Mouse (Mus musculus): Measurements from ENCODE around the gene Tnfaip6. TPM values are rescaled to one million over a fixed set of nuclear protein-coding genes. Genes with fewer than 3 reads are reported as not detected.
A peak's percentile ranks its signal among the peaks of the same experiment; 100 is the strongest.

The Tnfaip6 gene
- polyA plus RNA-seq, 1 experiment from 2014 or later: 2.4 TPM

DNA sequence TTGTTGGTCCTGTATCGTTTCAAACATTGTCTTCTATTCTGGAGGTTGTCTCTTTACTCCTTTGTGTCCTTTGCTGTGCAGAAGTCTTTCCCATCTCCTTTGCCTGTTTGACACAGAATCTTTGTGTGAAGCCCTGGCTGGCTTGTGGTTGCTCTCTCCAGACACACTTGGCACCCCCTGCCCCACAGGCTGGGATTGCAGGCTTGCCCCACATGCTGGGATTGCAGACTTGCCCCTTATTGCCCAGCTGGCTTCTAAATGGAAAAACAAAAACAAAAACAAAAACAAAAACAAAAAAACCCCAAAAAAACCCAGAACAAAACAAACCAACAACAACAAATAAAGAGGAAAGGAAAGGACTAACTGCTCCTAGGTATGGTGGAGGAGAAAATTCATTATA, 30.8 kb downstream of the Tnfaip6 start:
- Histone ChIP-seq H3K4me2 (replicated peaks; ENCODE audit: low read depth) (no peak overlapping the region), H3K36me3 (ENCODE audit: control insufficient read depth, insufficient read depth) (no peaks in the 10 kb centered on the region), H3K9ac (ENCODE audit: low read depth, low read length) (no peak overlapping the region), H3K4me1 (replicated peaks; ENCODE audit: control insufficient read depth, insufficient read depth, low read length) (no peaks in the 10 kb centered on the region), H3K9me3 (ENCODE audit: control insufficient read depth) (no peaks in the 10 kb centered on the region), H3K4me3 (ENCODE audit: low read depth, low read length) (no peak overlapping the region), H3K27me3 (replicated peaks; ENCODE audit: control insufficient read depth, insufficient read depth, low read length) (no peaks in the 10 kb centered on the region), H3K27ac (ENCODE audit: low read depth, low read length) (no peak overlapping the region)
- WGBS: 67% methylated on average over 1 of the region's 1 CpGs
- TF ChIP-seq CTCF (IDR thresholded peaks at IDR 0.05; ENCODE audit: low read depth): no peak
- ATAC-seq: no peak

DNA sequence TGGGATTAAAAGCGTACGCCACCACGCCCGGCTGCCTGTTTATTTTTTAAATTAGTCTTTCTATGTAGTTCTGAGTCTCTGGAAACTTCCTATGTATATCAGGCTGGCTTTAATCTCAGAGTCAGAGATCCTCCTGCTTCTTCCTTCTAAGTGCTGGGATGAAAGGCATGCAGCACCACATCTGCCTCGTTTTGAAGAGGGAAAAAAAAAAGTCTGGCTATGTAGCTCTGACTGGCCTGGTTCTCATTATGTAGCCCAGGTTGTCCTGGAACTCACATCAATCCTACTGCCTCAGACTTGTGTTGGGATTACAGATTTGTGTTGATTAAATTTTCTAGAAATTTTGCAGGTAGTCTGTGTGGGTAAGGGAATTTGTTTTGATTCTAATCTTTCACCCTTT, 33.0 kb downstream of the Tnfaip6 start:
- Histone ChIP-seq H3K36me3 (ENCODE audit: control insufficient read depth, insufficient read depth) (peaks cover 3% of the 10 kb centered on the region; the same call in 1 of the 2 replicates), H3K9ac (ENCODE audit: low read depth, low read length) (no peak overlapping the region), H3K27ac (ENCODE audit: low read depth, low read length) (no peak overlapping the region), H3K9me3 (ENCODE audit: control insufficient read depth) (no peaks in the 10 kb centered on the region), H3K4me2 (replicated peaks; ENCODE audit: low read depth) (no peak overlapping the region), H3K4me1 (replicated peaks; ENCODE audit: control insufficient read depth, insufficient read depth, low read length) (no peaks in the 10 kb centered on the region), H3K4me3 (ENCODE audit: low read depth, low read length) (no peak overlapping the region), H3K27me3 (replicated peaks; ENCODE audit: control insufficient read depth, insufficient read depth, low read length) (no peaks in the 10 kb centered on the region)
- TF ChIP-seq CTCF (IDR thresholded peaks at IDR 0.05; ENCODE audit: low read depth): no peak
- 89% methylated on average over 5 of the region's 5 CpGs for WGBS
- ATAC-seq: no peak

DNA sequence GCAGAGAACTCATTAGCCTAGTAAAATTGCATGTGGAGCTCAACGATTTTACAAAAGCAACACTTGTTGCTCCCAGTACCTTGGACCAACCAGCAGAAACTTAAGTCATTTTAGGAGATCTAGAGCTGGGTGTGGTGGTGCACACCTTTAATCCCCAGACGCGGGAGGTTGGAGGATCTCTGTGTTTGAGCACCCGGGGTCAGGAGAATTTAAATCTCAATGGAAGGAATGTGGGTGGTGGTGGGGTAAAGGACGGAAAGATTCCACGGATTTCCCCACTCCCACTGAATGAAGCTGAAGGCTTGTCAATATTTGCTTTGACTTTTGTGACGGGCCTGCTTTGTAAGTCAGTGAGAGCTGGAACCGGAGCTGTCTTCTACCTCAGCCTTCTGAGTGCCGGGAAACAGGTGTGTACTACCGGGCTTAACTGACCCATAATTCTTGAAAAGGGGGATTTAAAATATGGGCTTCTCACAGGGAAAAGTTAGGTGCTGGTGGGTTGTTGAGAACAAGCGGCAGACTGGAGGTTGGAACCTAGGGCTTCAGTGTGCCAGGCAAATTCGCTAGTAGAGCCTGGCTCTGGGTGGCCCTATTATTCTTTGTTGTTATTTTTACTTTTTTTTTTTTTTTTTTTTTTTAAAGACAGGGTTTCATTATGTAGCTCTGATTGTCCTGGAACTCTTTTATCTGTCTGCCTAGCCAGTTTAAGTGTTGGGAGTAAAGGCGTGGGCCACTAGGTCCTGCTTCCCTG, 33.6 kb downstream of the Tnfaip6 start:
- 56% methylated on average over 13 of the region's 13 CpGs for WGBS
- H3K4me3 ChIP-seq (ENCODE audit: low read depth, low read length): no peak overlapping the region
- ATAC-seq: no peak
- H3K36me3 ChIP-seq (ENCODE audit: control insufficient read depth, insufficient read depth): peaks cover 3% of the 10 kb centered on the region; the same call in 1 of the 2 replicates
- no peaks in the 10 kb centered on the region for H3K9me3 ChIP-seq (ENCODE audit: control insufficient read depth)
- no peaks in the 10 kb centered on the region for H3K4me1 ChIP-seq (replicated peaks; ENCODE audit: control insufficient read depth, insufficient read depth, low read length)
- no peak overlapping the region for H3K9ac ChIP-seq (ENCODE audit: low read depth, low read length)
- no peak for TF ChIP-seq CTCF (IDR thresholded peaks at IDR 0.05; ENCODE audit: low read depth)
- no peak overlapping the region for H3K27ac ChIP-seq (ENCODE audit: low read depth, low read length)
- peak overlapping the region; percentile 80 for H3K4me2 ChIP-seq (replicated peaks; ENCODE audit: low read depth)
- H3K27me3 ChIP-seq (replicated peaks; ENCODE audit: control insufficient read depth, insufficient read depth, low read length): no peaks in the 10 kb centered on the region

DNA sequence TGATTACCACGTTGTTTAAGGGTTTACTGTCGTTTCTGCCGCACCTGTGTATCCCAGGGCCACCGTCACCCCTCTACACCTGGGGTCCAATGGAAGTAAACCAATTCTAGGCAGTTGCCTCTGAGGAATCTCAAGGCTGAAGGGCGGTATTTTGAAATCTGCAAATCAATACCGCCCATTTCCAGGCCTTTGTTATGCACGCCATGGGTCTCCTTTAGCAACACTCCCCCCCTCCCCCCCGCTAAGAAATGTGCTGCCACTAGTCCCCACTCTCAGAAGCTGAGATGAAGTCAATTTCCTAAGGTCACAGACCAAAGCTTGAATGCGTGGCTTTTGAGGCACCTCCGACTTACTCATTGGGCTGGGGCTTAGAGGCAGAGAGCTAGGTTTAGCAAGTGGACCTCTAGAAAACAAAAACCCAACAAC, 34.3 kb downstream of the Tnfaip6 start:
- Histone ChIP-seq H3K9ac (ENCODE audit: low read depth, low read length) (peak overlapping the region; percentile 93; the same call in 1 of the 2 replicates), H3K4me2 (replicated peaks; ENCODE audit: low read depth) (peak overlapping the region; percentile 80)
- peak; percentile 26; the same call in 1 of the 2 replicates for ATAC-seq

DNA sequence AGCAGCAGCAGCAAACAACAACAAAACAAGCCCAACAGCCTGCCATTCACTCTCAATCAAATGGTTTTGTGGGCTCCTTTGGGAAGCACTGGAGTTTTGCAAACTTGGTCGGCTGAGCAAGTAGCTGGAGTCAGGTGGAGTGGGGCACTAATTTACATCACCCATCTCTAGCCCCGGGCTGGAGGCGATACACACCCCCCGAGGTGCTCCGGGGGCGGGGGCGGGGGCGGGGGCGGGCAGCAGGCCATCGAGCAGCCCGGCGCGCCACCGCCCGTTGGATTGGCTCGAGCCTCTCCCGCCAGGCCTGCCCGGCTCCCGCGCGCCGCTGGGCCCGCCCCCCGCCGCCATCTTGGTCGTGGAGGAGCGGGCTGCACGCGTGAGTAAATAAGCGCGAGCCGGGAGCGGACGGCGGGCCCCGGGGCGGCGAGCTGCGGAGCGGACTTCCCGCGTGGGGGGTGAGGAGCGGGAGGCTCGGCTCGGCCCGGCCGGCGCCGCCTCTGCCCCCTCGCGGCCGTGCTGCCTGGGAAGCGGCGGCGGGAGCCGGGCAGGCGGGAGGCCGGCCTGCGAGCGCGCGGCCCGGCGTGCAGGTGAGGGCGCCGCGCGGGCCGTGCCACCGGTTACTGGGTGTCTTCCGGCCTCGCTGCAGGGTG, 34.8 kb downstream of the Tnfaip6 start, which contains the start of gene Rif1:
TSS of gene Rif1 (plus strand) at position 342 of the 650 bp plus-strand sequence.
- under 1% methylated on average over 62 of the region's 72 CpGs for WGBS
- Histone ChIP-seq H3K27ac (ENCODE audit: low read depth, low read length) (peak within 1 kb of the TSS; percentile 69), H3K27me3 (replicated peaks; ENCODE audit: control insufficient read depth, insufficient read depth, low read length) (no peaks in the 10 kb centered on the region), H3K36me3 (ENCODE audit: control insufficient read depth, insufficient read depth) (peaks cover 3% of the 10 kb centered on the region; the same call in 1 of the 2 replicates), H3K9me3 (ENCODE audit: control insufficient read depth) (no peaks in the 10 kb centered on the region), H3K4me1 (replicated peaks; ENCODE audit: control insufficient read depth, insufficient read depth, low read length) (no peaks in the 10 kb centered on the region), H3K9ac (ENCODE audit: low read depth, low read length) (peak within 1 kb of the TSS; percentile 93), H3K4me2 (replicated peaks; ENCODE audit: low read depth) (peak within 1 kb of the TSS; percentile 80), H3K4me3 (ENCODE audit: low read depth, low read length) (peak within 1 kb of the TSS; percentile 98)
- peak; percentile 44 for TF ChIP-seq CTCF (IDR thresholded peaks at IDR 0.05; ENCODE audit: low read depth)
- ATAC-seq: peak; percentile 97

More for the DNA sequence above, 34.3 kb downstream of the Tnfaip6 start:
- WGBS: 7% methylated on average over 10 of the region's 10 CpGs
- Histone ChIP-seq H3K4me3 (ENCODE audit: low read depth, low read length) (peak overlapping the region; percentile 98), H3K27me3 (replicated peaks; ENCODE audit: control insufficient read depth, insufficient read depth, low read length) (no peaks in the 10 kb centered on the region), H3K4me1 (replicated peaks; ENCODE audit: control insufficient read depth, insufficient read depth, low read length) (no peaks in the 10 kb centered on the region), H3K9me3 (ENCODE audit: control insufficient read depth) (no peaks in the 10 kb centered on the region), H3K27ac (ENCODE audit: low read depth, low read length) (0 out of 2 replicates have a peak overlapping the region, but pooled peaks have one; percentile 69), H3K36me3 (ENCODE audit: control insufficient read depth, insufficient read depth) (peaks cover 3% of the 10 kb centered on the region; the same call in 1 of the 2 replicates)
- TF ChIP-seq CTCF (IDR thresholded peaks at IDR 0.05; ENCODE audit: low read depth): no peak
